Mouse (Mus musculus) cortical plate, adult 2 months (tissue): ENCODE measurements at regions not wholly inside any gene's neighbourhood (a gene's known extent, or its start where the extent isn't known, plus 50 kb on each side); places are given as distances from the start of the nearest gene placed in this dataset.

Experiments
- CTCF ChIP-seq: fragments of 200-500 bp; IDR thresholded peaks from 2 replicates; pipeline ENCODE4 v1.5.1; 2011; ENCODE audit warnings: mild to moderate bottlenecking, control low read depth, low read length; ENCODE audit not compliant: insufficient read depth; ENCODE audit errors: extremely low read depth
- POLR2A ChIP-seq: fragments of 200-500 bp; IDR thresholded peaks from 2 replicates; pipeline ENCODE4 v1.6.1; 2011; ENCODE audit warnings: mild to moderate bottlenecking, low read length, control low read depth; ENCODE audit not compliant: insufficient read depth; ENCODE audit errors: extremely low read depth

- TF ChIP-seq POLR2A (no peak), CTCF (no peak)
Observed at GRCm38 (mm10) chr15:97608651-97609050, 97.0 kb downstream of the Rpap3 start.
